In the genomic region with DNA sequence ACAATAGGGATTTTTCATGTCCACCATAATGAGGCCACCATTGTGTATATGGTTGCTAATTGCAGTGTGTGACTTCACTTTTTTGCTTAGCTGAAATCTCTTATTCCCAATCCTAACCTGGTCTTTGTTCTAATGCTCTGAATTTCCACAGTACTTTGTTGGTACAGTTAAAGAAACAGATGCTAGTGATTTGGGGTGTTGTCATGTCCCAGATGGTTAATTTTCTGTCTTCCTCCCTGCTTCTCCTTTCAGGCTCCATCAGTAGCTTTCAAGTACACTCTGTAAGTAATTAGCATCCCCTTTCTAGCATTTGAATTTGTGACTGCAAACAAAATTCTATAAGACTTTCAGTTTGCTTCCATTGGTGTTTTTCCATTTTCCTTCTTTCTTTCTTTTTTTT, we compare ENCODE assay signal across 24 mouse cellular contexts. TPM values are rescaled to one million over a fixed set of nuclear protein-coding genes. Genes with fewer than 3 reads are reported as not detected.
DNase-seq lines count a peak whose midpoint lies in the region; ATAC-seq and TF ChIP-seq lines count a peak whose summit lies in the region.
"Had no signal": no experiment of that assay in that cellular context is flagged by ENCODE, and none has a peak within 500 bp of the region (broad histone marks: within the 10 kb centered on the region; RNA-seq: fewer than 3 reads in every experiment).

No protein-coding gene starts in this region.

- no peak for TF ChIP-seq CTCF in gastrocnemius, adult 2 months (IDR thresholded peaks at IDR 0.05)

- peak overlapping the region; percentile 54; the same call in 1 of the 2 replicates for H3K27ac ChIP-seq in forebrain, embryonic 13.5 days
- H3K27ac ChIP-seq in forebrain, embryonic 12.5 days = no peak overlapping the region
- peak overlapping the region; percentile 81 for H3K27ac ChIP-seq in forebrain, embryonic 15.5 days (replicated peaks)
- no peak overlapping the region for H3K27ac ChIP-seq in forebrain, embryonic 10.5 days
- peak overlapping the region; percentile 76 for H3K27ac ChIP-seq in forebrain, embryonic 16.5 days (ENCODE audit: low read length)
- no peak overlapping the region for H3K27ac ChIP-seq in gastrocnemius, adult 2 months
- no peak overlapping the region for H3K27ac ChIP-seq in kidney, embryonic 15.5 days
- H3K27ac ChIP-seq: embryonic facial prominence, embryonic 10.5 days; embryonic facial prominence, embryonic 12.5 days had no signal

- no peak for DNase-seq in forebrain, embryonic 10.5 days (ENCODE audit: extremely low spot score, low spot score)
- DNase-seq in brain, adult 2 months (ENCODE audit: low read depth, low spot score) = peak; percentile 38
- no peak for DNase-seq in gastrocnemius, adult 2 months
- DNase-seq: adrenal gland, adult 8-10 months; adrenal gland, postnatal 14 days; adrenal gland, postnatal 36 days; B cell, adult 2 months; cerebellum, adult 11-12 months; cerebellum, adult 2 months; cerebellum, adult 9-10 months; cerebellum, postnatal 10 days; cerebellum, postnatal 25 days had no signal

- H3K4me3 ChIP-seq in forebrain, embryonic 13.5 days = no peak overlapping the region
- no peak overlapping the region for H3K4me3 ChIP-seq in forebrain, embryonic 12.5 days (replicated peaks)
- no peak overlapping the region for H3K4me3 ChIP-seq in forebrain, embryonic 15.5 days
- H3K4me3 ChIP-seq in forebrain, embryonic 10.5 days = no peak overlapping the region
- H3K4me3 ChIP-seq in forebrain, embryonic 16.5 days (replicated peaks; ENCODE audit: low read length) = no peak overlapping the region
- no peak overlapping the region for H3K4me3 ChIP-seq in gastrocnemius, adult 2 months
- no peak overlapping the region for H3K4me3 ChIP-seq in kidney, embryonic 15.5 days (replicated peaks)
- H3K4me3 ChIP-seq: embryonic facial prominence, embryonic 10.5 days; embryonic facial prominence, embryonic 12.5 days had no signal

- no peaks in the 10 kb centered on the region for H3K27me3 ChIP-seq in forebrain, embryonic 13.5 days
- H3K27me3 ChIP-seq in forebrain, embryonic 12.5 days = no peaks in the 10 kb centered on the region
- no peaks in the 10 kb centered on the region for H3K27me3 ChIP-seq in forebrain, embryonic 15.5 days
- no peaks in the 10 kb centered on the region for H3K27me3 ChIP-seq in forebrain, embryonic 10.5 days (ENCODE audit: poor library complexity, severe bottlenecking)
- H3K27me3 ChIP-seq in forebrain, embryonic 16.5 days (replicated peaks; ENCODE audit: control insufficient read depth, insufficient read depth, low read length) = no peaks in the 10 kb centered on the region
- H3K27me3 ChIP-seq in kidney, embryonic 15.5 days = no peaks in the 10 kb centered on the region
- H3K27me3 ChIP-seq: CH12.LX; embryonic facial prominence, embryonic 12.5 days; Patski had no signal

- intact Hi-C loops in gastrocnemius, adult 2 months (cut with DNase I) = no loop called here

- peaks cover 19% of the 10 kb centered on the region for H3K4me1 ChIP-seq in forebrain, embryonic 13.5 days
- H3K4me1 ChIP-seq in forebrain, embryonic 12.5 days = no peaks in the 10 kb centered on the region
- H3K4me1 ChIP-seq in forebrain, embryonic 15.5 days = peaks cover 27% of the 10 kb centered on the region
- H3K4me1 ChIP-seq in forebrain, embryonic 10.5 days = peaks cover 8% of the 10 kb centered on the region; the same call in 1 of the 2 replicates
- H3K4me1 ChIP-seq in forebrain, embryonic 16.5 days (replicated peaks; ENCODE audit: control insufficient read depth, insufficient read depth, low read length) = peaks cover 14% of the 10 kb centered on the region
- H3K4me1 ChIP-seq in kidney, embryonic 15.5 days = no peaks in the 10 kb centered on the region

- H3K4me2 ChIP-seq in forebrain, embryonic 13.5 days = no peak overlapping the region
- H3K4me2 ChIP-seq in forebrain, embryonic 12.5 days = no peak overlapping the region
- no peak overlapping the region for H3K4me2 ChIP-seq in forebrain, embryonic 15.5 days (replicated peaks)
- H3K4me2 ChIP-seq in forebrain, embryonic 16.5 days (ENCODE audit: low read length) = no peak overlapping the region
- no peak overlapping the region for H3K4me2 ChIP-seq in kidney, embryonic 15.5 days
- H3K4me2 ChIP-seq: embryonic facial prominence, embryonic 12.5 days had no signal

- no peaks in the 10 kb centered on the region for H3K9me3 ChIP-seq in forebrain, embryonic 13.5 days (replicated peaks)
- no peaks in the 10 kb centered on the region for H3K9me3 ChIP-seq in forebrain, embryonic 12.5 days
- no peaks in the 10 kb centered on the region for H3K9me3 ChIP-seq in forebrain, embryonic 15.5 days
- no peaks in the 10 kb centered on the region for H3K9me3 ChIP-seq in forebrain, embryonic 10.5 days
- H3K9me3 ChIP-seq in forebrain, embryonic 16.5 days (ENCODE audit: control insufficient read depth, low read length) = no peaks in the 10 kb centered on the region
- H3K9me3 ChIP-seq in kidney, embryonic 15.5 days (replicated peaks) = no peaks in the 10 kb centered on the region
- H3K9me3 ChIP-seq: embryonic facial prominence, embryonic 10.5 days; embryonic facial prominence, embryonic 12.5 days; G1E had no signal

- ATAC-seq in forebrain, embryonic 13.5 days = peak; percentile 36; the same call in 1 of the 2 replicates
- no peak for ATAC-seq in forebrain, embryonic 12.5 days (ENCODE audit: low FRiP score)
- ATAC-seq in forebrain, embryonic 15.5 days (replicated peaks) = peak; percentile 63
- peak; percentile 68 for ATAC-seq in forebrain, embryonic 16.5 days
- no peak for ATAC-seq in kidney, embryonic 15.5 days (replicated peaks; ENCODE audit: low FRiP score)
- ATAC-seq: activated CD4-positive, CD25-positive, alpha-beta regulatory T cell, adult 4 months; CD4-positive, CD25-positive, alpha-beta regulatory T cell, adult 4 months; Patski had no signal

- H3K9ac ChIP-seq in forebrain, embryonic 13.5 days = no peak overlapping the region
- H3K9ac ChIP-seq in forebrain, embryonic 12.5 days = no peak overlapping the region
- H3K9ac ChIP-seq in forebrain, embryonic 15.5 days (replicated peaks) = no peak overlapping the region
- no peak overlapping the region for H3K9ac ChIP-seq in forebrain, embryonic 16.5 days (replicated peaks; ENCODE audit: low read depth, low read length)
- H3K9ac ChIP-seq in kidney, embryonic 15.5 days = no peak overlapping the region
- H3K9ac ChIP-seq: embryonic facial prominence, embryonic 12.5 days had no signal

- no peaks in the 10 kb centered on the region for H3K36me3 ChIP-seq in forebrain, embryonic 13.5 days (ENCODE audit: poor library complexity, severe bottlenecking)
- no peaks in the 10 kb centered on the region for H3K36me3 ChIP-seq in forebrain, embryonic 12.5 days (replicated peaks)
- no peaks in the 10 kb centered on the region for H3K36me3 ChIP-seq in forebrain, embryonic 15.5 days
- H3K36me3 ChIP-seq in forebrain, embryonic 10.5 days (replicated peaks) = no peaks in the 10 kb centered on the region
- H3K36me3 ChIP-seq in forebrain, embryonic 16.5 days (ENCODE audit: control insufficient read depth, insufficient read depth) = no peaks in the 10 kb centered on the region
- no peaks in the 10 kb centered on the region for H3K36me3 ChIP-seq in kidney, embryonic 15.5 days
- H3K36me3 ChIP-seq: embryonic facial prominence, embryonic 10.5 days; embryonic facial prominence, embryonic 12.5 days had no signal

RNA-seq across cellular contexts. Expression of a gene that starts 17.7 kb away (rescaled TPM):
- 36.4 and 40.4 TPM in 2 replicates for polyA plus RNA-seq in forebrain, embryonic 13.5 days (2015; fragmentation: Nextera tagmentation; extraction: Ambion mirVana)
- polyA plus RNA-seq in forebrain, embryonic 12.5 days (2016; fragmentation: Nextera tagmentation; extraction: Ambion mirVana) = 29.7 and 35.4 TPM in 2 replicates
- 35.7 and 36.0 TPM in 2 replicates for polyA plus RNA-seq in forebrain, embryonic 15.5 days (2015; fragmentation: Nextera tagmentation; extraction: Ambion mirVana)
- 31.3 and 31.7 TPM in 2 replicates for polyA plus RNA-seq in forebrain, embryonic 10.5 days (2016; fragmentation: Nextera tagmentation; extraction: Ambion mirVana)
- polyA plus RNA-seq in forebrain, embryonic 16.5 days (2015; fragmentation: Nextera tagmentation; extraction: Ambion mirVana) = 32.5 and 40.9 TPM in 2 replicates
- total RNA-seq in gastrocnemius, adult 2 months (2021) = 1 to 10 TPM; 6.7 to 9.4 TPM
- polyA plus RNA-seq in kidney, embryonic 15.5 days (2015; fragmentation: Nextera tagmentation; extraction: Ambion mirVana) = 34.2 and 34.7 TPM in 2 replicates

Comparison
In these comparisons a context has a peak if more than half of its experiments do, and no peak if none do; other contexts are left out.
1. ATAC-seq: peak in forebrain, embryonic 13.5 days (single experiment), forebrain, embryonic 15.5 days (single experiment) and forebrain, embryonic 16.5 days (single experiment); none in forebrain, embryonic 12.5 days (single experiment) and kidney, embryonic 15.5 days (single experiment).
2. H3K27ac ChIP-seq: peak in forebrain, embryonic 13.5 days (single experiment), forebrain, embryonic 15.5 days (single experiment) and forebrain, embryonic 16.5 days (single experiment); none in forebrain, embryonic 12.5 days (single experiment), forebrain, embryonic 10.5 days (single experiment), gastrocnemius, adult 2 months (single experiment) and kidney, embryonic 15.5 days (single experiment).